Mouse (Mus musculus): ENCODE measurements around the gene Smpdl3a. TPM values are rescaled to one million over a fixed set of nuclear protein-coding genes. Genes with fewer than 3 reads are reported as not detected.

Smpdl3a gene
- polyA plus RNA-seq, 1 experiment from 2014 or later = 0.31 TPM

- POLR2A ChIA-PET = no interaction called here
- in situ Hi-C loops (cut with MboI; ENCODE audit: low pct_unique_long_range_greater_than_20kb) = no loop called here
- no peak for TF ChIP-seq CTCF (IDR thresholded peaks at IDR 0.05)
- DNase-seq (ENCODE audit: low read depth, low spot score) (no peak), ATAC-seq (no peak)
- CTCF ChIA-PET = no interaction called here
- peaks cover 15% of the 10 kb centered on the region for H3K27me3 ChIP-seq
Measured at GRCm38 (mm10) chr10:57784876-57785150, 9.3 kb upstream of the Smpdl3a start, which contains the start of gene Fabp7. Fabp7 (plus strand) TSS chr10:57784881.

GRCm38 (mm10) chr10:57785552-57785951 lies 8.6 kb upstream of the Smpdl3a start:
- ChIA-PET POLR2A (no interaction called here), CTCF (interaction anchor here (0.9 kb wide), 1 partner anchor 42 kb away, joined by 3 read pairs; no protein-coding TSS in a partner anchor)
- in situ Hi-C loops (cut with MboI; ENCODE audit: low pct_unique_long_range_greater_than_20kb) = no loop called here
- H3K27me3 ChIP-seq = peaks cover 15% of the 10 kb centered on the region
- no peak for DNase-seq (ENCODE audit: low read depth, low spot score)
- no peak for ATAC-seq
- no peak for TF ChIP-seq CTCF (IDR thresholded peaks at IDR 0.05)

- no peak for TF ChIP-seq CTCF (IDR thresholded peaks at IDR 0.05)
Measured at GRCm38 (mm10) chr10:57792957-57793356, 1.2 kb upstream of the Smpdl3a start.

GRCm38 (mm10) chr10:57794491-57795461 lies 641 bp downstream of the Smpdl3a start:
- no peak for TF ChIP-seq CTCF (IDR thresholded peaks at IDR 0.05)
- POLR2A ChIA-PET = no interaction called here
- ATAC-seq (no peak), DNase-seq (ENCODE audit: low read depth, low spot score) (no peak)
- CTCF ChIA-PET = interaction anchor here (0.8 to 1.5 kb wide), 2 partner anchors 47 to 51 kb away, joined by 3 read pairs; no protein-coding TSS in a partner anchor
- in situ Hi-C loops (cut with MboI; ENCODE audit: low pct_unique_long_range_greater_than_20kb) = no loop called here
- H3K27me3 ChIP-seq = no peaks in the 10 kb centered on the region

More at GRCm38 (mm10) chr10:57792957-57793356, 1.2 kb upstream of the Smpdl3a start:
- POLR2A ChIA-PET = no interaction called here
- CTCF ChIA-PET = no interaction called here
- H3K27me3 ChIP-seq = peaks cover 6% of the 10 kb centered on the region
- DNase-seq (ENCODE audit: low read depth, low spot score) = no peak
- no peak for ATAC-seq
- in situ Hi-C loops (cut with MboI; ENCODE audit: low pct_unique_long_range_greater_than_20kb) = no loop called here

- TF ChIP-seq CTCF (IDR thresholded peaks at IDR 0.05) = no peak
- POLR2A ChIA-PET = no interaction called here
- no peaks in the 10 kb centered on the region for H3K27me3 ChIP-seq
- in situ Hi-C loops (cut with MboI; ENCODE audit: low pct_unique_long_range_greater_than_20kb) = no loop called here
- CTCF ChIA-PET = interaction anchor here (0.8 to 1.5 kb wide), 2 partner anchors 46 to 52 kb away, joined by 3 read pairs; no protein-coding TSS in a partner anchor
- no peak for DNase-seq (ENCODE audit: low read depth, low spot score)
- ATAC-seq = no peak
Measured at GRCm38 (mm10) chr10:57795542-57795941, 1.4 kb downstream of the Smpdl3a start.

GRCm38 (mm10) chr10:57796057-57796456 lies 1.9 kb downstream of the Smpdl3a start:
- no peak for ATAC-seq
- ChIA-PET CTCF (interaction anchor here (1.5 kb wide), 1 partner anchor 46 kb away, joined by 3 read pairs; no protein-coding TSS in a partner anchor), POLR2A (no interaction called here)
- no peak for DNase-seq (ENCODE audit: low read depth, low spot score)
- in situ Hi-C loops (cut with MboI; ENCODE audit: low pct_unique_long_range_greater_than_20kb) = no loop called here
- peak; percentile 13 for TF ChIP-seq CTCF (IDR thresholded peaks at IDR 0.05)
- no peaks in the 10 kb centered on the region for H3K27me3 ChIP-seq

- TF ChIP-seq CTCF (IDR thresholded peaks at IDR 0.05) = no peak
- ChIA-PET POLR2A (no interaction called here), CTCF (no interaction called here)
- no peaks in the 10 kb centered on the region for H3K27me3 ChIP-seq
- ATAC-seq (no peak), DNase-seq (ENCODE audit: low read depth, low spot score) (no peak)
- in situ Hi-C loops (cut with MboI; ENCODE audit: low pct_unique_long_range_greater_than_20kb) = no loop called here
Measured at GRCm38 (mm10) chr10:57799486-57799885, 5.4 kb downstream of the Smpdl3a start.

GRCm38 (mm10) chr10:57807754-57808153 lies 13.6 kb downstream of the Smpdl3a start:
- in situ Hi-C loops (cut with MboI; ENCODE audit: low pct_unique_long_range_greater_than_20kb) = no loop called here
- CTCF ChIA-PET = interaction anchor here (1.2 kb wide), 1 partner anchor 17 kb away, joined by 3 read pairs; no protein-coding TSS in a partner anchor
- POLR2A ChIA-PET = no interaction called here
- no peak for TF ChIP-seq CTCF (IDR thresholded peaks at IDR 0.05)
- H3K27me3 ChIP-seq = peaks cover 3% of the 10 kb centered on the region
- ATAC-seq = no peak
- DNase-seq (ENCODE audit: low read depth, low spot score) = no peak

- in situ Hi-C loops (cut with MboI; ENCODE audit: low pct_unique_long_range_greater_than_20kb) = no loop called here
- no peak for TF ChIP-seq CTCF (IDR thresholded peaks at IDR 0.05)
- H3K27me3 ChIP-seq = peaks cover 3% of the 10 kb centered on the region
- ATAC-seq (no peak), DNase-seq (ENCODE audit: low read depth, low spot score) (no peak)
- POLR2A ChIA-PET = interaction anchor here (0.6 kb wide), 1 partner anchor 161 kb away, joined by 4 read pairs; no protein-coding TSS in a partner anchor
- CTCF ChIA-PET = interaction anchor here (0.6 kb wide), 1 partner anchor 10 kb away, joined by 3 read pairs; no protein-coding TSS in a partner anchor
Measured at GRCm38 (mm10) chr10:57812161-57812856, 18.2 kb downstream of the Smpdl3a start.

GRCm38 (mm10) chr10:57814295-57814694 lies 20.2 kb downstream of the Smpdl3a start:
- DNase-seq (ENCODE audit: low read depth, low spot score) (no peak), ATAC-seq (no peak)
- POLR2A ChIA-PET = no interaction called here
- in situ Hi-C loops (cut with MboI; ENCODE audit: low pct_unique_long_range_greater_than_20kb) = no loop called here
- CTCF ChIA-PET = interaction anchor here (1.7 kb wide), 1 partner anchor 22 kb away, joined by 4 read pairs; no protein-coding TSS in a partner anchor
- H3K27me3 ChIP-seq = no peaks in the 10 kb centered on the region
- TF ChIP-seq CTCF (IDR thresholded peaks at IDR 0.05) = no peak

- H3K27me3 ChIP-seq = no peaks in the 10 kb centered on the region
- in situ Hi-C loops (cut with MboI; ENCODE audit: low pct_unique_long_range_greater_than_20kb) = no loop called here
- TF ChIP-seq CTCF (IDR thresholded peaks at IDR 0.05) = no peak
- POLR2A ChIA-PET = no interaction called here
- CTCF ChIA-PET = no interaction called here
- ATAC-seq (no peak), DNase-seq (ENCODE audit: low read depth, low spot score) (no peak)
Measured at GRCm38 (mm10) chr10:57815869-57816268, 21.7 kb downstream of the Smpdl3a start.

Measured in Patski (cell line).